Mouse (Mus musculus) bone marrow, adult 2 months (tissue): ENCODE results near the gene Bcl11a.

Source experiments
- CTCF ChIP-seq: fragments of 200-500 bp; IDR thresholded peaks from 2 replicates; pipeline ENCODE4 v1.5.1; 2011; ENCODE audit warnings: low read length, control low read depth; ENCODE audit not compliant: control insufficient read depth, insufficient read depth
- POLR2A ChIP-seq: fragments of 200-500 bp; IDR thresholded peaks from 2 replicates; pipeline ENCODE4 v1.6.1; 2011; ENCODE audit warnings: low read depth, mild to moderate bottlenecking, control low read depth, low read length, borderline replicate concordance; ENCODE audit not compliant: control insufficient read depth

GRCm38 (mm10) chr11:24128001-24128400 is 50.1 kb downstream of the Bcl11a start:
- no peak for TF ChIP-seq POLR2A
- no peak for TF ChIP-seq CTCF
